Mouse (Mus musculus): ENCODE results near the gene Pdik1l.

Pdik1l gene

DNA sequence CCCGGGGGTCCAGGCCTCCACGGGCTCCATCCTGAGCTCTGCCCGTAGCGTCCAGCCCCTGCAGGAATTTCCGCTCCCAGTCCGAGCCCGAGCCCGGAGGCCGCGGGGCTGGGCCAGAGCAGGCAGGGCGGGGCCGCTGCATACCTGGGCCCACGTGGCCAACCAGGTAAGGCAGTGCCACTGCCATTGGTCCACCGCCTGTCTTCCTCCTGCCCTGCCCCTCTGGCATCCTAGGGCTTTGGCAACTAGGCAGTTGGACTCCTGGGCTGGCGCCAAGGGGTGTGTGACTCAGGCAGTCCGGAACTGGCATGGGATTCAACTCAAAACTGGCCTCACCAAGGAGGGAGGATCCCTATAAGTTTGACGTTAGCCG, 49.4 kb downstream of the Pdik1l start, which contains the start of gene Cnksr1:
Gene Cnksr1, minus strand, starts transcription at position 121 of the 373 bp plus-strand sequence.
- no peak for DNase-seq (ENCODE audit: low spot score in 2 of 2)

DNA sequence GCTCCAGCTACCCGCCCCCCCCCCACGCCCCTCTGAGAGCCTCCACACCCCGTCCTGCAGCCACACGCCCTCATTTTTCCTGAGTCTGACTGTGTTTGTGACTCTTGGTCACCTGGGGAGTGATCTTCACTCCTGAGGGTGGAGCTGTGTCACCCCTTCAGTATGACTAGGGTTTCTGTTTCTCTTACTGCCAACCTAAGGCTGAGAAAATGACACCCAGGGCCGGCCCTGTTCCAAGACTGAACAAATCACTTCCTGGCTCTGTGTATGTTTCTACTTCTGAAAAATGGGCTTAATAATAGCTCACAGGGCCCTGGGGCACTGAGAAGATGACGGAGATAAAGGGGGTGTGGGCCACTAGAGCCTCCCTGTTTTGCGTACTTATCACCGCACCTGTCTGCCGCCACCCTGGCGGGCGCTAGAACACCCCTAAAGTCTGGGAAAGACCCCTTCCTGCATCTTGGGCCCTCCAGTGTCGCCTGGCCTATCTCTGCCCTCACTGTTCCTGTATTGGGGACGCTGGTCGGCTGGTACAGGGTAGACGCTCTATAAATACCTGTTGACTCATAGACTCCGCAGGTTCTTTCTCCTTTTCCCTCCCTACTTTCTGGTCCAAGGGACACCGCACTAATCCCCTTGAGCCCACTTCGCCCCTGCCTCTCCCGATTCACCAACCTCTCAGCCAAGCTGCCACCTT, 50.0 kb downstream of the Pdik1l start:
- no peak for DNase-seq (ENCODE audit: low spot score in 2 of 2)

DNA sequence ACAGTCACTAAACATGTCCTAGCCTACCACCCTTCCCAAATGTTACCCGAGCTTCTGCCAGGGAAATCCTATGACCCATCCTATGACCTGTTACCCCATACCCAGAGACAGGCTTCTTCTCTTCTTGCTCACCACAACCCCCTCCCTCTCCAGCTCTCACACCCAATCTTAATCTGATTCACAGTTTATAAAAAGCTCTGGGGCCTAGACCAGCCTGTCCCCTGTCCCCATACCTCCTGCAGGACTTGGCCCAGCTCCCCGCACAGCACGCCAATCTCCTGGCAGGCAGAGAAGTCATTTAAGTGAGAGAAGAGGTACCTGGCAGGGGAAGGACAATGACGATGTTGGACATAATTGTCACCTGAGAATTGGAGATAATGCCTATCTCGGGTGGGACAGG, 52.8 kb downstream of the Pdik1l start:
- no peak for DNase-seq (ENCODE audit: low spot score in 2 of 2)

- no peak for DNase-seq (ENCODE audit: low spot score in 2 of 2)
Measured at GRCm38 (mm10) chr4:134230431-134230830, 57.3 kb downstream of the Pdik1l start.

DNA sequence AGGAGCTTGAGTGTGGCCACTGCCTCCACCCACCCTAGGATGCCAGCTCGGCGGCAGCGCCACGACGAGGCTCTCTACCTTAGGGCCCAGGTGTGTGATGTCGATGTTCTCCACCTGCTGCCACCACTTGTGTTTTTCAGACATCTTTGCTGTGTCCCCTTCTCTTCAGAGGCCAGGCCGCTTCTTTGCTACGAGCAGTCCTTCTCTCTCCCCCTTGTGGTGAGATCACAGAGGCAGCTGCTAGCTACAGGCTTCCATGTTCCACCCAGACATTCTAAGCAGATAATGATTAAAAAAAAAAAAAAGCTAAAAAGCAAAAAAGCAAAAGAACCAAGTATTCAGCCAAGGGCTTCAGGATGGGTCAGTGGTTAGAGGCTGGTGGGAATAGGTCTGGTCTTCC, 60.5 kb downstream of the Pdik1l start, which contains the start of gene Catsper4:
Gene Catsper4, minus strand, starts transcription at position 190 of the 400 bp plus-strand sequence.
- no peak for DNase-seq (ENCODE audit: low spot score in 2 of 2)
